Mouse (Mus musculus) intestine, embryonic 15.5 days (tissue): ENCODE measurements around the gene Gm10271. TPM values are rescaled to one million over a fixed set of nuclear protein-coding genes. Genes with fewer than 3 reads are reported as not detected.

Source experiments
- ATAC-seq: fragments of 200-750 bp; cut with Nextera tagmentation; 2 replicates; pipeline ENCODE4 v1.8.0; 2017; ENCODE audit warnings: moderate TSS enrichment, moderate library complexity
- H3K27ac ChIP-seq: fragments of 300-500 bp; sonication (generic); 2 replicates; pipeline ENCODE4 v1.5.1; 2015; ENCODE audit warnings: mild to moderate bottlenecking, inconsistent platforms
- H3K27me3 ChIP-seq: fragments of 300-500 bp; sonication (generic); replicated peaks from 2 replicates; pipeline ENCODE4 v1.6.1; 2015; ENCODE audit warnings: inconsistent platforms
- H3K36me3 ChIP-seq: fragments of 300-500 bp; sonication (generic); 2 replicates; pipeline ENCODE4 v1.6.1; 2015; ENCODE audit warnings: inconsistent platforms
- H3K4me1 ChIP-seq: fragments of 300-500 bp; sonication (generic); replicated peaks from 2 replicates; pipeline ENCODE4 v1.6.1; 2015; ENCODE audit warnings: inconsistent platforms
- H3K4me2 ChIP-seq: fragments of 300-500 bp; sonication (generic); replicated peaks from 2 replicates; pipeline ENCODE4 v1.6.1; 2015; ENCODE audit warnings: mild to moderate bottlenecking, inconsistent platforms
- H3K4me3 ChIP-seq: fragments of 300-500 bp; sonication (generic); replicated peaks from 2 replicates; pipeline ENCODE4 v1.5.1; 2015; ENCODE audit warnings: inconsistent platforms
- H3K9ac ChIP-seq: fragments of 300-500 bp; sonication (generic); 2 replicates; pipeline ENCODE4 v1.6.1; 2015; ENCODE audit warnings: inconsistent platforms
- H3K9me3 ChIP-seq: fragments of 300-500 bp; sonication (generic); 2 replicates; pipeline ENCODE4 v1.6.1; 2016; ENCODE audit warnings: inconsistent platforms
- WGBS: fragments of 180-500 bp; shearing (Covaris S2); methylation state at CpG from one replicate; pipeline ENCODE4 v1.1.7; 2015; 5-methylcytosine and 5-hydroxymethylcytosine counted together
- polyA plus RNA-seq: library from polyadenylated mRNA; unstranded; fragments of >200 nt; fragmentation: Nextera tagmentation; extraction: Ambion mirVana; gene quantifications from 2 replicates; pipeline ENCODE4 v1.2.1, GENCODE M21; 2015

Gene Gm10271
- polyA plus RNA-seq = not detected in 2 replicates

- Histone ChIP-seq H3K4me2 (no peak within 1 kb of the TSS), H3K36me3 (no peaks in the 10 kb centered on the region), H3K9ac (no peak within 1 kb of the TSS), H3K4me1 (no peaks in the 10 kb centered on the region), H3K27ac (no peak within 1 kb of the TSS), H3K9me3 (no peaks in the 10 kb centered on the region), H3K4me3 (no peak within 1 kb of the TSS), H3K27me3 (no peaks in the 10 kb centered on the region)
- ATAC-seq = no peak
- WGBS = 93% methylated on average over 6 of the region's 6 CpGs
These were observed at the start of gene Gm10271 for GRCm38 (mm10) chr10:116972509-116972908. Gm10271 (minus strand) TSS chr10:116972609.

DNA sequence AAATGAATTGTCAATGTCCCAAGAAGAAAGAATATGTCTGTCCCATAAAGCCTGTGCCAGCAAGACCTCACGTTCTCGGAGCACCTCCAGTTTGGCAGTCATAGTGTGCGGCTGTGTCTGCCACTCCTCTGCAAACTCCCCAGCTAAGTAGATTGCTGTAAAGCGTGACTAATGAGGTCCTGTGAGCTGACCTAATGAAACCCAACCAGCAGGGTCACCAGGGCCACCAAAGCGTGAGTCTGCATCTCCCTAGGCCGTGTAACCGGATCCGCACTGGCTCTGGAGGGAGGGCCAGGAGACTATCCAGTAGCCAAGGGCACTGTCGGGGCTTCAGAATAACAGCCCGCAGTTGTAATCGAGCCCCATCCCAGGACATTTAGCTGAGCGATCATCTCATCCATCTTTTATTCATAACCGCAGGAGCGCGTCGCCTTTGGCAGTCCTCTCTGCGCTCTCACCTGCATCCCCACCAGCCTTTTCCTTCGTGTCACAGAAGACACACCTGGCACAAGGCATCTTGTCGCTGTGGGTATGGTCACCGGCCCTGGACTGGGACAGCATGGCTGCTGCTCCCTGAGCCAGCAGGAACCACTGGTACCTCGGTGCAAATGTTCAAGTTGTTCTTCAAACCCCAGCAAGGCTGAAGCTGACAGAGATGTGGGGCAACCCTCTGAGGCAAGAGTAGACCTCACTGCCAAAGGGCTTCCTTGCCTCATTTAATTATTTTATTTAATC lies 48.8 kb upstream of the Gm10271 start:
- Histone ChIP-seq H3K4me2 (no peak overlapping the region), H3K36me3 (no peaks in the 10 kb centered on the region), H3K9ac (no peak overlapping the region), H3K9me3 (no peaks in the 10 kb centered on the region), H3K27ac (no peak overlapping the region), H3K4me3 (no peak overlapping the region), H3K4me1 (0 out of 2 replicates have a peak, but pooled peaks cover 5% of the 10 kb centered on the region), H3K27me3 (0 out of 2 replicates have a peak, but pooled peaks cover 3% of the 10 kb centered on the region)
- WGBS = 31% methylated on average over 21 of the region's 21 CpGs
- no peak for ATAC-seq

DNA sequence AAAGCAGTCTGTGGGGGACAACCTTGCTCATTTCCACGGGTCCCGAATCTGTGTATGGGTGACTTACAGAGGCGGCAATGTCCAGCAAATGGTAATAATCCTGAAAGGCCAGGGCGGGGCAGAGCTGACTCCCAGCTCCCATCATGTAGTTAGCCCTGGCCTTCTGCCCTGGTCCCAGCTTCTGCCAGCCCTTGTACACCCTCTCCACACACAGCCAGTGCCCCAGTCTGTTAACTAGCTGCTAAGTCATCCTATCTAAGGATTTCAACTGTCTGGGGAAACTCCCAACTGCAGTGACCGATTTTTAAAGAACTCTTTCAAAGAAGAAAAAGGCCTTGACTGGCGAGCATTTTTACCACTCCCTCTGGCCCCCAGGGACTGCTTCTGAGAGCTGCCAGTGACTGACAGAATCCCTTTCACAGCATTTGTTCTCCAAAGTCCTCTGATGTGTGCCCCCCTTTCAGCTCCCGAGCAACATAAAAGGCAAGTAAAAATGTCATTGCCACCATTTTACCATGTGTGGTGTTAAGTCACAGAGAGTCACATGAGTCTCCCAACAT lies 46.0 kb upstream of the Gm10271 start:
- no peaks in the 10 kb centered on the region for H3K9me3 ChIP-seq
- no peaks in the 10 kb centered on the region for H3K36me3 ChIP-seq
- H3K4me2 ChIP-seq = no peak overlapping the region
- WGBS = 79% methylated on average over 7 of the region's 7 CpGs
- no peak overlapping the region for H3K27ac ChIP-seq
- H3K4me1 ChIP-seq = 0 out of 2 replicates have a peak, but pooled peaks cover 4% of the 10 kb centered on the region
- 0 out of 2 replicates have a peak, but pooled peaks cover 3% of the 10 kb centered on the region for H3K27me3 ChIP-seq
- H3K4me3 ChIP-seq = no peak overlapping the region
- no peak overlapping the region for H3K9ac ChIP-seq
- ATAC-seq = no peak

GRCm38 (mm10) chr10:117014565-117014964 lies 42.2 kb upstream of the Gm10271 start:
- no peak overlapping the region for H3K4me2 ChIP-seq
- H3K27me3 ChIP-seq = no peaks in the 10 kb centered on the region
- no peaks in the 10 kb centered on the region for H3K36me3 ChIP-seq
- 74% methylated on average over 5 of the region's 5 CpGs for WGBS
- no peak overlapping the region for H3K9ac ChIP-seq
- ATAC-seq = no peak
- H3K9me3 ChIP-seq = no peaks in the 10 kb centered on the region
- no peak overlapping the region for H3K4me3 ChIP-seq
- H3K27ac ChIP-seq = no peak overlapping the region
- 0 out of 2 replicates have a peak, but pooled peaks cover 4% of the 10 kb centered on the region for H3K4me1 ChIP-seq

DNA sequence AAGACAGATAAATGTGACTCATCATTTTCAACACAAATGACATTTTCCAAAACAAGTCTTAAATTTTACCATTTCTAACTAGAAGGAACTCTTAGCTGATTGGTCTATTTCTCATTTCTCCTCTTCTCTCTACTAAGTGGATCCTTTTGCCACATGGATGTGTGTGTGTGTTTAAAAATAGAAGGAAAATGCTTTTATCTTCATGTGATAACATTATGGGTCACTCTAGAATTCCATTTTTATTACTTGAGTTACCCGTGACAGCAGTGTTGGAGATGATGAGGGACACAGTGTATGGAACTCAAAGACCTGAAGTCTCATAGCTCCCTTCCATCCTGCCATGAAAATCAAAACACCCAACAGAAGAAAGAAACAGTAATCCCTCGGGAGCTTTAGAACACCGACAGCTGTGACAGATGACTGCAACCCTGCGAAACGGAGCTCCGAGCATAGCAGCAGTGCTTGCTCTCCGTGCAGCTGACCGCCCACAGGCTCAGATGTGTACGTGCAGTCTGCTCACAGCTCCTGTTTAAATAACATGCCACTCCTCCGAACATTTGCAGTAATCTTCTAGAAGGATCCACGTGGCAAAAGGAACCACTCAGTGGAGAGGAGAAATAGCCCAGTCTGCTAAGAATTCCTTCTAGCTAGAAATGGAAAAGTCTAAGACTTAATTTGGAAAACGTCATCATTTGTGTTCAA lies 41.4 kb upstream of the Gm10271 start:
- H3K36me3 ChIP-seq = no peaks in the 10 kb centered on the region
- WGBS = 12% methylated on average over 12 of the region's 12 CpGs
- H3K4me2 ChIP-seq = peak overlapping the region; percentile 45
- H3K4me1 ChIP-seq = 0 out of 2 replicates have a peak, but pooled peaks cover 4% of the 10 kb centered on the region
- peak; percentile 94 for ATAC-seq
- no peaks in the 10 kb centered on the region for H3K9me3 ChIP-seq
- H3K27ac ChIP-seq = no peak overlapping the region
- H3K4me3 ChIP-seq = no peak overlapping the region
- H3K9ac ChIP-seq = 0 out of 2 replicates have a peak overlapping the region, but pooled peaks have one; percentile 5
- H3K27me3 ChIP-seq = no peaks in the 10 kb centered on the region

DNA sequence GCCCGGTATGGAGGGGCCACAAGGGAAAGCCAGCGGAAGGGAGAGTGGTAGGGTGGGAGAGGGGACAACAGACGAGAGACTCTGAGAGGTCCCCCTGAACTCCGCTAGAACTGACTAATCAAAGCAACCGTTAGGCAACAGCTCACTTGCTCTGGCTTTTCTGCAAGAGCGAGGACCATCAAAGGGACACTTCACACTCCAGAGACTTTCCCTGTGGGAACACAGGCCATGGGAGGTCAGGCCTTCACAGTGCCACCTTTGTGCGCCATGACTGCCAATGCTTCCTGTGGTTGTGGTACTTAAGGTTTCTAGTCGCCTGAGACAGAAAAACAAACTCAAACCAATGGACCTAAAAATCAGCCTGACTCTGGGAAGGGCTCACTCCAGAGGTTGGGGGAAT lies 38.6 kb upstream of the Gm10271 start:
- H3K27me3 ChIP-seq = no peaks in the 10 kb centered on the region
- no peak overlapping the region for H3K4me2 ChIP-seq
- H3K4me1 ChIP-seq = 0 out of 2 replicates have a peak, but pooled peaks cover 4% of the 10 kb centered on the region
- H3K9me3 ChIP-seq = no peaks in the 10 kb centered on the region
- H3K9ac ChIP-seq = no peak overlapping the region
- H3K27ac ChIP-seq = no peak overlapping the region
- no peak overlapping the region for H3K4me3 ChIP-seq
- WGBS = 74% methylated on average over 8 of the region's 8 CpGs
- H3K36me3 ChIP-seq = no peaks in the 10 kb centered on the region
- no peak for ATAC-seq

DNA sequence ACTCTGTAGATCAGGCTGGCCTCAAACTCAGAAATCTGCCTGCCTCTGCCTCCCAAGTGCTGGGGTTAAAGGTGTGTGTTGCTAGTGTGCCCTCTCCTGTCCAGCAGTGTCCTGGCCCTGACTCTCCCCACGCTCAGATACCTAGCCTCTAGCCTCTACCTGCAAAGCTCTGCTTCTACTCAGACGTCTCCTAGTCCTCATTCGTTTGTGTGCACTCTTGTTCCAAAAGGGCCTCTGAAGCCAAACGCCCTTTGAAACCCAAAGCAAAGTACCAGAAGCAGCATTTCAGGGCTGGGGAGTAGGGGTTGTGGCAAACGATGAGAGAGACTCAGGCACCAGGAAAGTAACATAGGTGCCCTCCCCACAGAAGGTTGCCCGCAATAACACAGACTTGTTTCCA lies 37.3 kb upstream of the Gm10271 start:
- no peaks in the 10 kb centered on the region for H3K27me3 ChIP-seq
- WGBS = 82% methylated on average over 6 of the region's 6 CpGs
- no peak overlapping the region for H3K27ac ChIP-seq
- H3K9me3 ChIP-seq = no peaks in the 10 kb centered on the region
- no peak overlapping the region for H3K9ac ChIP-seq
- H3K36me3 ChIP-seq = no peaks in the 10 kb centered on the region
- H3K4me2 ChIP-seq = no peak overlapping the region
- ATAC-seq = no peak
- no peak overlapping the region for H3K4me3 ChIP-seq
- H3K4me1 ChIP-seq = 0 out of 2 replicates have a peak, but pooled peaks cover 4% of the 10 kb centered on the region

- ATAC-seq = peak; percentile 72
- Histone ChIP-seq H3K9ac (no peak overlapping the region), H3K36me3 (no peaks in the 10 kb centered on the region), H3K4me1 (no peaks in the 10 kb centered on the region), H3K4me3 (no peak overlapping the region), H3K9me3 (no peaks in the 10 kb centered on the region), H3K27ac (no peak overlapping the region), H3K4me2 (no peak overlapping the region), H3K27me3 (no peaks in the 10 kb centered on the region)
- WGBS = 52% methylated on average over 12 of the region's 12 CpGs
These were observed 33.5 kb upstream of the Gm10271 start for GRCm38 (mm10) chr10:117005707-117006464.

DNA sequence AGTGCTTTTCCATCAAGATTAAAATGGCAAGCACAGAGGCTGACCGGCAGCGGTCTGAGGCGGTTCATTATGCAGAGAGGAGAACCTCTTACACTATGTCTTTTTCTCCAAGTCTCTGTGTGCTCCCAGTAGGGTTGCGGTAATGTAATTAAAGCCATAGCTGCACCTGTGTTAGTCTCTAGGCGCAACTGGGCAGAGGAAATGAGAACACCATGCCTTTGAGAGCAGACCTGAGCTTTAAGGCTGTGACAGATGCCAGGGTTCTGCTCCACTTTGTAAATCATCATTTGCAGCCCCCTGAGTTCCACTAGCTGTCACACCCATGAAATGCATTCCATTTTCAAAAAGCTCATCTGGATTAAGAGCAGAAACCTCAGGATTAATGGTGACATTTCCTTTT lies 32.3 kb upstream of the Gm10271 start:
- WGBS = 83% methylated on average over 5 of the region's 5 CpGs
- no peak overlapping the region for H3K9ac ChIP-seq
- no peak overlapping the region for H3K4me2 ChIP-seq
- H3K36me3 ChIP-seq = no peaks in the 10 kb centered on the region
- no peaks in the 10 kb centered on the region for H3K27me3 ChIP-seq
- no peak overlapping the region for H3K27ac ChIP-seq
- no peaks in the 10 kb centered on the region for H3K4me1 ChIP-seq
- H3K9me3 ChIP-seq = no peaks in the 10 kb centered on the region
- H3K4me3 ChIP-seq = no peak overlapping the region
- ATAC-seq = no peak

- no peak for ATAC-seq
These were observed 28.6 kb upstream of the Gm10271 start for GRCm38 (mm10) chr10:117000975-117001374.

DNA sequence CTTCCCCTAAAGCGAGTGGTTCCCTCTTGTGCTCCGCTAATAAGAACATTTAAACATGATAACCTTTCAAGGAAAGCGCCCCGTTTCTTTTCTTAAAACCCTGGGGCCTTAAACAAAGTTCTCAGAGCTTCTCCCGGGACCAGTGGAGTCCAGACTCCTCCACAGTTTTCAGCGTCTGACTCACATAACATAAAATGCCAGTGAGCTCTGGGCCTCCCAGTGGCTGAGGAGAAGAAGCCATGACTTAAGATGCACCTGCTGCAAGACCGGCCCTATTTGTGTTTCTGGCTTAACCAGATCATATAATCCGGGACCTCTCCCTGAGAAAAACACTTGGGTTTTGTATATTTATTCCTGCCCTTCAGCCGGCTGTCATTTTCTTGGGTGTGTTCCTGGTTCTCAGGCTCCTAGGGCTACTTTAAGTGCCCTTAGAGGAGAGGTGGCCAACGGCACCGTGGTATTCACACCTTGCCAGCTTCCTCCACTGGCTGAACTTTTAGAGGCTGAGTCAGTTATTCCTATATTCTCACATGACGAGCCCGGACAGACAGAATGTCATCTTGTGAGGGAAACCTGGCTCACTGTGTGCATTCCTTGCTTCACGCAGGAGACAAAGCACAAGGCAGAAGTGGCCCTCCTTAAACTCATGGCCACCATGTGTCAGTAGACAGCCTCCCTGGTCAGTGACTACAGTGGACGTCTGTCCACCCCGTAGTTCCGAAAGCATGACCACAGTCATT lies 26.5 kb upstream of the Gm10271 start:
- peaks cover 7% of the 10 kb centered on the region for H3K4me1 ChIP-seq
- ATAC-seq = no peak
- no peaks in the 10 kb centered on the region for H3K9me3 ChIP-seq
- WGBS = 78% methylated on average over 17 of the region's 17 CpGs
- no peak overlapping the region for H3K4me2 ChIP-seq
- no peaks in the 10 kb centered on the region for H3K27me3 ChIP-seq
- H3K27ac ChIP-seq = no peak overlapping the region
- H3K4me3 ChIP-seq = no peak overlapping the region
- no peaks in the 10 kb centered on the region for H3K36me3 ChIP-seq
- H3K9ac ChIP-seq = no peak overlapping the region

More at GRCm38 (mm10) chr10:117000975-117001374, 28.6 kb upstream of the Gm10271 start:
- H3K4me3 ChIP-seq = no peak overlapping the region
- H3K27ac ChIP-seq = no peak overlapping the region
- H3K27me3 ChIP-seq = no peaks in the 10 kb centered on the region
- no peaks in the 10 kb centered on the region for H3K9me3 ChIP-seq
- peaks cover 5% of the 10 kb centered on the region for H3K4me1 ChIP-seq
- WGBS = 51% methylated on average over 12 of the region's 12 CpGs
- H3K36me3 ChIP-seq = no peaks in the 10 kb centered on the region
- no peak overlapping the region for H3K4me2 ChIP-seq
- H3K9ac ChIP-seq = no peak overlapping the region
